Mouse (Mus musculus): ENCODE results near the gene Col25a1.

- TF ChIP-seq CTCF (IDR thresholded peaks at IDR 0.05) (no peak), EP300 (IDR thresholded peaks at IDR 0.05) (no peak)
Measured at GRCm38 (mm10) chr3:130290175-130290574, 158.9 kb downstream of the Col25a1 start.

Measured in lung, postnatal 0 days (tissue).